17 mouse cellular contexts compared by ENCODE assay signal in genomic region chr10:102370576-102370975, GRCm38 (mm10).
"Had no signal": no experiment of that assay in that cellular context is flagged by ENCODE, and none has a peak within 500 bp of the region (broad histone marks: within the 10 kb centered on the region; RNA-seq: fewer than 3 reads in every experiment).

No protein-coding gene starts in this region.

- H3K4me1 ChIP-seq: midbrain, embryonic 12.5 days; neural tube, embryonic 15.5 days; stomach, embryonic 15.5 days had no signal

- H3K27me3 ChIP-seq: midbrain, embryonic 12.5 days; neural tube, embryonic 13.5 days; neural tube, embryonic 15.5 days; stomach, embryonic 15.5 days had no signal

- ATAC-seq: midbrain, embryonic 16.5 days had no signal

- H3K36me3 ChIP-seq: midbrain, embryonic 10.5 days; midbrain, embryonic 12.5 days; neural tube, embryonic 13.5 days; neural tube, embryonic 15.5 days; stomach, embryonic 15.5 days had no signal

- H3K9me3 ChIP-seq: midbrain, embryonic 10.5 days; midbrain, embryonic 12.5 days; neural tube, embryonic 13.5 days; neural tube, embryonic 15.5 days; stomach, embryonic 15.5 days had no signal

- H3K4me3 ChIP-seq: midbrain, embryonic 10.5 days; midbrain, embryonic 12.5 days; myocyte; neural tube, embryonic 13.5 days; neural tube, embryonic 15.5 days; stomach, embryonic 15.5 days had no signal

- H3K9ac ChIP-seq: lung, embryonic 14.5 days; midbrain, embryonic 12.5 days; neural tube, embryonic 13.5 days; neural tube, embryonic 15.5 days; stomach, embryonic 15.5 days had no signal

- H3K4me2 ChIP-seq: lung, embryonic 14.5 days; midbrain, embryonic 12.5 days; neural tube, embryonic 13.5 days; neural tube, embryonic 15.5 days; stomach, embryonic 15.5 days had no signal

- DNase-seq: lung, adult 18-20 months; lung, embryonic 14.5 days; lung, postnatal 10 days; lung, postnatal 4 days; midbrain, embryonic 14.5 days; right cerebral cortex, postnatal 14 days; thymus, adult 2 months; thymus, postnatal 25 days; thymus, postnatal 4 days had no signal

- H3K27ac ChIP-seq: midbrain, embryonic 10.5 days; midbrain, embryonic 12.5 days; neural tube, embryonic 13.5 days; neural tube, embryonic 15.5 days; stomach, embryonic 15.5 days; stomach, postnatal 0 days had no signal
